Mouse (Mus musculus) E14TG2a.4 (cell line): ENCODE measurements around the gene Retreg2.

Experiments
- CTCF ChIP-seq: conservative IDR thresholded peaks from 2 replicates; pipeline ENCODE4 v1.5.1; 2014; ENCODE audit warnings: low read length
- NANOG ChIP-seq: IDR thresholded peaks from 2 replicates; pipeline ENCODE4 v1.6.1; 2014; ENCODE audit warnings: borderline replicate concordance, low read length, mixed read lengths
- POU5F1 ChIP-seq: IDR thresholded peaks from 2 replicates; pipeline ENCODE4 v1.6.1; 2014; ENCODE audit warnings: low read length, borderline replicate concordance

DNA sequence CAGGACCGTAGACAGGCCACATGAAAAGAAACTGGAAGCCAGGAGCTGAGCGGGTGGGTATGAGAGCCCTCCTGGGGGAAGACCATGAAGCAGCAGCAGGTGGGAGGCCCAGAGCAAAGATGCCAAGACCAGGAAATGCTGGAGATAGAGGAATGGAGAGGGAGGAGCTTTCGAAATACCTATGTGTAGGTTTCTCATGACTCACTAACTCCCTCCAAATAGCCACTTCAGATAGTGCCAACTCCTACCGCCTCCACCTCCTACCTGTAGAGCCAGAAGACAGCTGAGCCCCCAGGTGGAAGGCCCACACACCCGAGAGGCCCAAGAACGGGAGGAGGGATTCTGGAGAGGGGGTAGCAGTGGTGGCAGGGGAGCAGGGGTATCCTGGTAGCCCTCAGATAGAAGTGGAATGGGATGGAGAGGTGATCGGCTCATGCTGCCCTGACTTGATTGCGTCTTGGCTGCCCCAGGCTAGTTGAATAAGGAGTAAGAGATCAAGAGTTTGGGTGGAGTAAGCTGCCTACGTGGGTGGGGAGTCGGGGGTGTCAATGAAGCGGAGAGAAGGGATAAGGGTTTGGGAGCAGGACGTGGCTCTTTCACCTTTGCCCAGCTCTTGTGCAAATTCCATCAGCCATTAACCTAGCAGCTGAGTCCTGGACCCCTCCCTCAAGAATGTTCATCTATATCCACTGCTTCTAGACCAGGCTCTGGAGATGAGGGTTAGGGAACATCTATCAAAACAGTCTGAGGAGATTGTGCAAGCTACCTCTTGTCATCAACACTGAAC lies 9.0 kb upstream of the Retreg2 start, which contains the start of gene Slc23a3:
- TF ChIP-seq CTCF = no peak
- no peak for TF ChIP-seq POU5F1
- TF ChIP-seq NANOG = no peak
